Comparison of ENCODE assay signal across 9 mouse cellular contexts in genomic region chr2:157030804-157031203, GRCm38 (mm10). TPM values are rescaled to one million over a fixed set of nuclear protein-coding genes. Genes with fewer than 3 reads are reported as not detected.
DNase-seq lines count a peak whose midpoint lies in the region; ATAC-seq and TF ChIP-seq lines count a peak whose summit lies in the region.
"Had no signal": no experiment of that assay in that cellular context is flagged by ENCODE, and none has a peak within 500 bp of the region (broad histone marks: within the 10 kb centered on the region; RNA-seq: fewer than 3 reads in every experiment).

No protein-coding gene starts in this region.

- peaks cover under 1% of the 10 kb centered on the region; the same call in 1 of the 2 replicates for H3K9me3 ChIP-seq in G1E (replicated peaks)
- H3K9me3 ChIP-seq in forebrain, embryonic 11.5 days (ENCODE audit: control insufficient read depth, low read length) = no peaks in the 10 kb centered on the region

- H3K4me2 ChIP-seq in forebrain, embryonic 11.5 days (ENCODE audit: low read depth, low read length, severe bottlenecking) = no peak overlapping the region
- H3K4me2 ChIP-seq: liver, embryonic 15.5 days had no signal

- H3K4me1 ChIP-seq in G1E (ENCODE audit: insufficient read depth, low read depth, low read length) = peaks cover 73% of the 10 kb centered on the region
- no peaks in the 10 kb centered on the region for H3K4me1 ChIP-seq in forebrain, embryonic 11.5 days (replicated peaks; ENCODE audit: control insufficient read depth, insufficient read depth, low read length)

- no peak overlapping the region for H3K27ac ChIP-seq in forebrain, embryonic 11.5 days (ENCODE audit: low read depth, low read length)

- peak overlapping the region; percentile 40; the same call in 1 of the 2 replicates for H3K4me3 ChIP-seq in G1E (ENCODE audit: low read depth, low read length)
- H3K4me3 ChIP-seq in forebrain, embryonic 11.5 days (ENCODE audit: low read depth, low read length) = no peak overlapping the region
- H3K4me3 ChIP-seq: liver, embryonic 15.5 days had no signal

- peak; percentile 65 for TF ChIP-seq CTCF in G1E (IDR thresholded peaks at IDR 0.05; ENCODE audit: low read depth, low read length)
- TF ChIP-seq CTCF in brain, embryonic 14.5 days (IDR thresholded peaks at IDR 0.05; ENCODE audit: borderline replicate concordance, extremely low read depth, insufficient read depth, insufficient read length) = peak; percentile 89

- intact Hi-C loops in heart, postnatal 36 days (cut with DNase I) = loop anchor here (2.0 kb wide), 4 partner anchors 48 to 222 kb away; partner anchors contain the start of gene Soga1

- no peak for ATAC-seq in G1E (ENCODE audit: extremely low read depth, insufficient number of reproducible peaks, low FRiP score, poor library complexity, severe bottlenecking)
- 0 out of 2 replicates have a peak, but pooled peaks have one; percentile 55 for ATAC-seq in forebrain, embryonic 11.5 days (replicated peaks; ENCODE audit: low FRiP score)

- H3K27me3 ChIP-seq in G1E (ENCODE audit: insufficient read depth, low read length) = 0 out of 2 replicates have a peak, but pooled peaks cover 2% of the 10 kb centered on the region
- H3K27me3 ChIP-seq in forebrain, embryonic 11.5 days (ENCODE audit: control insufficient read depth, insufficient read depth, low read length) = no peaks in the 10 kb centered on the region
- H3K27me3 ChIP-seq: liver, embryonic 15.5 days had no signal

- H3K9ac ChIP-seq in forebrain, embryonic 11.5 days (ENCODE audit: low read length) = no peak overlapping the region
- H3K9ac ChIP-seq: liver, embryonic 15.5 days had no signal

- H3K36me3 ChIP-seq in G1E (replicated peaks) = peaks cover 18% of the 10 kb centered on the region
- H3K36me3 ChIP-seq in forebrain, embryonic 11.5 days (ENCODE audit: control insufficient read depth, insufficient read depth, low read length) = peaks cover 39% of the 10 kb centered on the region

- DNase-seq in G1E (ENCODE audit: low spot score) = peak; percentile 70
- peak; percentile 84 for DNase-seq in brain, embryonic 14.5 days (ENCODE audit: low read depth)
- DNase-seq in forebrain, embryonic 11.5 days (ENCODE audit: low spot score) = peak; percentile 90
- peak; percentile 84 to 92 for DNase-seq in heart, postnatal 36 days
- peak; percentile 91 to 92 for DNase-seq in layer of hippocampus, postnatal 10 days (ENCODE audit: low spot score in 2 of 2)
- DNase-seq in lung, postnatal 4 days = peak; percentile 79 to 85
- peak; percentile 77 for DNase-seq in right cerebral cortex, postnatal 25 days
- peak; percentile 69 to 82 for DNase-seq in urinary bladder, postnatal 36 days (ENCODE audit: low spot score in 2 of 2)

- TF ChIP-seq POLR2A in brain, embryonic 14.5 days (IDR thresholded peaks at IDR 0.05; ENCODE audit: borderline replicate concordance, extremely low read depth, insufficient read depth, insufficient read length, poor library complexity, severe bottlenecking) = no peak

- whole genome bisulfite sequencing in forebrain, embryonic 11.5 days = 49% methylated on average over 9 of the region's 9 CpGs

RNA-seq across cellular contexts. Expression of gene Dsn1, which starts 23.9 kb away (rescaled TPM):
- 39.7 and 48.3 TPM in 2 replicates for total RNA-seq in G1E (2014; fragmentation: Nextera tagmentation)
- total RNA-seq in G1E (2017) = 106 and 123 TPM in 2 replicates
- polyA plus RNA-seq in G1E (2012) = 4.7 and 5.3 TPM in 2 replicates
- 12.6 and 17.3 TPM in 2 replicates for polyA plus RNA-seq in brain, embryonic 14.5 days (2012; rRNA removed)
- 59.1 and 64.4 TPM in 2 replicates for polyA plus RNA-seq in forebrain, embryonic 11.5 days (2014; fragmentation: Nextera tagmentation; extraction: Ambion mirVana)
- 1 to 10 TPM; 1.6 to 2.2 TPM for total RNA-seq in heart, postnatal 36 days (2021)
- 1 to 10 TPM; 5.2 to 8.3 TPM for total RNA-seq in layer of hippocampus, postnatal 10 days (2021)

RNA-seq across cellular contexts. Expression of gene Ndrg3, which starts 38.9 kb away (rescaled TPM):
- total RNA-seq in G1E (2014; fragmentation: Nextera tagmentation) (139 and 157 TPM in 2 replicates), G1E (2017) (113 and 121 TPM in 2 replicates)
- 13.5 and 14.3 TPM in 2 replicates for polyA plus RNA-seq in G1E (2012)
- 123 and 144 TPM in 2 replicates for polyA plus RNA-seq in brain, embryonic 14.5 days (2012; rRNA removed)
- polyA plus RNA-seq in forebrain, embryonic 11.5 days (2014; fragmentation: Nextera tagmentation; extraction: Ambion mirVana) = 51.1 and 51.5 TPM in 2 replicates
- 10 to 100 TPM; 20.0 to 24.9 TPM for total RNA-seq in heart, postnatal 36 days (2021)
- total RNA-seq in layer of hippocampus, postnatal 10 days (2021) = 100 to 1,000 TPM; 360 to 416 TPM

RNA-seq across cellular contexts. Expression of gene Soga1, which starts 48.2 kb away (rescaled TPM):
- total RNA-seq in G1E (2014; fragmentation: Nextera tagmentation) = 2.1 and 2.6 TPM in 2 replicates
- total RNA-seq in G1E (2017) = 6.0 TPM in 2 replicates
- 15.9 and 16.4 TPM in 2 replicates for polyA plus RNA-seq in G1E (2012)
- polyA plus RNA-seq in brain, embryonic 14.5 days (2012; rRNA removed) = 21.3 and 40.2 TPM in 2 replicates
- polyA plus RNA-seq in forebrain, embryonic 11.5 days (2014; fragmentation: Nextera tagmentation; extraction: Ambion mirVana) = 8.1 and 8.2 TPM in 2 replicates
- 10 to 100 TPM; 11.5 to 13.4 TPM for total RNA-seq in heart, postnatal 36 days (2021)
- 10 to 100 TPM; 74.1 to 79.6 TPM for total RNA-seq in layer of hippocampus, postnatal 10 days (2021)

RNA-seq across cellular contexts. Expression of gene Tldc2, which starts 56.1 kb away (rescaled TPM):
- total RNA-seq in G1E (2014; fragmentation: Nextera tagmentation) = not detected in 2 replicates
- not detected in 2 replicates for total RNA-seq in G1E (2017)
- not detected in 2 replicates for polyA plus RNA-seq in G1E (2012)
- not detected in 2 replicates for polyA plus RNA-seq in brain, embryonic 14.5 days (2012; rRNA removed)
- not detected in 2 replicates for polyA plus RNA-seq in forebrain, embryonic 11.5 days (2014; fragmentation: Nextera tagmentation; extraction: Ambion mirVana)
- total RNA-seq in heart, postnatal 36 days (2021) = not detected
- total RNA-seq in layer of hippocampus, postnatal 10 days (2021) = not detected
- polyA plus RNA-seq: liver, embryonic 15.5 days had no signal

Comparison
In these comparisons a context has a peak if more than half of its experiments do, and no peak if none do; other contexts are left out.
1. RNA of gene Dsn1, which starts 23.9 kb away (total RNA-seq): 39.7 to 123 TPM in G1E; 5.2 to 8.3 TPM in layer of hippocampus, postnatal 10 days and 1.6 to 2.2 TPM in heart, postnatal 36 days; every median in the first group is over 4 times any median in the second.
2. RNA of gene Ndrg3, which starts 38.9 kb away (total RNA-seq): 360 to 416 TPM in layer of hippocampus, postnatal 10 days and 113 to 157 TPM in G1E; 20.0 to 24.9 TPM in heart, postnatal 36 days; every median in the first group is over 4 times any median in the second.
3. RNA of gene Soga1, which starts 48.2 kb away (total RNA-seq): 74.1 to 79.6 TPM in layer of hippocampus, postnatal 10 days; 11.5 to 13.4 TPM in heart, postnatal 36 days and 2.1 to 6.0 TPM in G1E; every median in the first group is over 4 times any median in the second.
4. Peak in every context shown above with its lines, with median percentiles within 50 percentile points of each other: DNase-seq.